Mouse (Mus musculus) embryonic facial prominence, embryonic 10.5 days (tissue): ENCODE data around the gene Actr2. TPM values are rescaled to one million over a fixed set of nuclear protein-coding genes. Genes with fewer than 3 reads are reported as not detected.
"Not testable (repeated sequence)": the region's sequence is repeated elsewhere in the genome, so short reads cannot be mapped to it uniquely, and the experiment has no call there.

ENCODE experiments used
- DNase-seq: peaks from one replicate; pipeline ENCODE4 v3.0.0-alpha.2; 2017; ENCODE audit warnings: low spot score
- H3K27ac ChIP-seq: fragments of 300-500 bp; sonication (generic); replicated peaks from 2 replicates; pipeline ENCODE4 v1.5.1; 2016; ENCODE audit warnings: mild to moderate bottlenecking
- H3K27me3 ChIP-seq: fragments of 300-500 bp; sonication (generic); replicated peaks from 2 replicates; pipeline ENCODE4 v1.6.1; 2016; ENCODE audit warnings: low read depth, mild to moderate bottlenecking; ENCODE audit not compliant: poor library complexity, severe bottlenecking
- H3K36me3 ChIP-seq: fragments of 300-500 bp; sonication (generic); replicated peaks from 2 replicates; pipeline ENCODE4 v1.6.1; 2016; ENCODE audit warnings: mild to moderate bottlenecking, moderate library complexity
- H3K4me1 ChIP-seq: fragments of 300-500 bp; sonication (generic); 2 replicates; pipeline ENCODE4 v1.6.1; 2016
- H3K4me3 ChIP-seq: fragments of 300-500 bp; sonication (generic); 2 replicates; pipeline ENCODE4 v1.5.1; 2016; ENCODE audit warnings: mild to moderate bottlenecking, moderate library complexity
- H3K9me3 ChIP-seq: fragments of 300-500 bp; sonication (generic); 2 replicates; pipeline ENCODE4 v1.6.1; 2016; ENCODE audit warnings: mild to moderate bottlenecking
- WGBS: fragments of 180-500 bp; shearing (Covaris S2); methylation state at CpG from one replicate; pipeline ENCODE4 v1.1.7; 2016; 5-methylcytosine and 5-hydroxymethylcytosine counted together
- polyA plus RNA-seq: library from polyadenylated mRNA; unstranded; fragments of >200 nt; fragmentation: Nextera tagmentation; extraction: Ambion mirVana; gene quantifications from 2 replicates; pipeline ENCODE4 v1.2.1, GENCODE M21; 2016

Actr2 gene
- polyA plus RNA-seq, 1 experiment from 2014 or later, result 111 TPM

- 93% methylated on average over 4 of the region's 4 CpGs for WGBS
- no peak for DNase-seq
- Histone ChIP-seq H3K9me3 (no peaks in the 10 kb centered on the region), H3K4me1 (peaks cover 9% of the 10 kb centered on the region), H3K27ac (no peak overlapping the region), H3K4me3 (no peak overlapping the region), H3K36me3 (peaks cover 27% of the 10 kb centered on the region), H3K27me3 (no peaks in the 10 kb centered on the region)
These were observed 5.0 kb downstream of the Actr2 start for GRCm38 (mm10) chr11:20107683-20108082.

DNA sequence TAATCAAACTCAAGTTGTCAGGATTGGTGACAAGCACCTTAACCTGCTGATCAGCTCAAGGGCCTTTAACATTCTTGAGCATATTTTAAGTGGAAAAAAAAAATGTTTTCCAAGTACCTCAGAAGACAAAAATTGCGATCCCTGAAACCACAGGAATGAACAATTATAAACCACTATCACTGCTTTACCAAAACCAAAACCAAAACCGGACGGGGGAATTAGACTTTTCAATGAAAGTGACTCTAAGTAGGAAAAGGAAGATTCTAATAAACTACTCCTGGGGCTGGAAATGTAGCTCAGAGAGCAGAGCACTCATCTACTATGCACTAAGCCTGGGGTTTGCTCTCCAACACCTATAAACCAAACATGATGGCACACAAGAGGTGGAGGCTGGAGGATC, 5.8 kb downstream of the Actr2 start:
- 95% methylated on average over 3 of the region's 3 CpGs for WGBS

GRCm38 (mm10) chr11:20103949-20104348, 8.8 kb downstream of the Actr2 start:
- DNase-seq, result no peak
- WGBS, result 97% methylated on average over 2 of the region's 2 CpGs
- H3K4me1 ChIP-seq, result no peaks in the 10 kb centered on the region
- H3K4me3 ChIP-seq, result no peak overlapping the region
- H3K9me3 ChIP-seq, result no peaks in the 10 kb centered on the region
- no peaks in the 10 kb centered on the region for H3K27me3 ChIP-seq
- no peak overlapping the region for H3K27ac ChIP-seq
- peaks cover 47% of the 10 kb centered on the region for H3K36me3 ChIP-seq

More for the DNA sequence above, 5.8 kb downstream of the Actr2 start:
- Histone ChIP-seq H3K4me3 (no peak overlapping the region), H3K36me3 (peaks cover 30% of the 10 kb centered on the region), H3K27ac (no peak overlapping the region), H3K27me3 (no peaks in the 10 kb centered on the region), H3K9me3 (no peaks in the 10 kb centered on the region), H3K4me1 (peaks cover 9% of the 10 kb centered on the region)
- DNase-seq, result no peak

GRCm38 (mm10) chr11:20086306-20086705, 26.4 kb downstream of the Actr2 start:
- DNase-seq, result no peak
- no peak overlapping the region for H3K27ac ChIP-seq
- H3K4me3 ChIP-seq, result no peak overlapping the region
- no peaks in the 10 kb centered on the region for H3K27me3 ChIP-seq
- H3K9me3 ChIP-seq, result no peaks in the 10 kb centered on the region
- peaks cover 81% of the 10 kb centered on the region for H3K36me3 ChIP-seq
- no peaks in the 10 kb centered on the region for H3K4me1 ChIP-seq

- no peaks in the 10 kb centered on the region for H3K9me3 ChIP-seq
- no peak overlapping the region for H3K27ac ChIP-seq
- 90% methylated on average over 2 of the region's 2 CpGs for WGBS
- H3K36me3 ChIP-seq, result peaks cover 81% of the 10 kb centered on the region
- no peak for DNase-seq
- no peaks in the 10 kb centered on the region for H3K27me3 ChIP-seq
- H3K4me3 ChIP-seq, result no peak overlapping the region
- H3K4me1 ChIP-seq, result no peaks in the 10 kb centered on the region
These were observed 27.1 kb downstream of the Actr2 start for GRCm38 (mm10) chr11:20085635-20086034.

DNA sequence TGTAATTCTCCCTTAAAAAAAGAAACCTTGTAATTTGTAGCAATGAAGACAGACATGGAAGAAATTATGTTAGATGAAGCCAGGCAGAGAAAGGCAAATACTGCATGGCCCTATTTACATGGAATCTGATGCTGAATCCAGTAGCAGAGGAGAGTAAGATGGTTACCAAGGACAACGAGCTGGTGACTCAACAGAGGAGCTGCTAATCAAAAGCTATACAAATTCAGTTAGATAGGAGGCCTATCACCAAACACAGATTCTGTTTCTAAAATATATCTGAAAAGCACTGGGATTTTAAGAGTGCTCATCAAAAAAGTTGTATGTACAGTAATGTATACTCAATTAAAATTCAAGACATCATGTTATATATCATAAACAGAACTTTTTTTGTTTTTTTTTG, 37.3 kb downstream of the Actr2 start:
- Histone ChIP-seq H3K4me1 (no peaks in the 10 kb centered on the region), H3K27ac (no peak overlapping the region), H3K27me3 (no peaks in the 10 kb centered on the region), H3K4me3 (no peak overlapping the region), H3K36me3 (peaks cover 88% of the 10 kb centered on the region), H3K9me3 (no peaks in the 10 kb centered on the region)
- no peak for DNase-seq
- whole genome bisulfite sequencing, result 88% methylated on average over 1 of the region's 1 CpGs

DNA sequence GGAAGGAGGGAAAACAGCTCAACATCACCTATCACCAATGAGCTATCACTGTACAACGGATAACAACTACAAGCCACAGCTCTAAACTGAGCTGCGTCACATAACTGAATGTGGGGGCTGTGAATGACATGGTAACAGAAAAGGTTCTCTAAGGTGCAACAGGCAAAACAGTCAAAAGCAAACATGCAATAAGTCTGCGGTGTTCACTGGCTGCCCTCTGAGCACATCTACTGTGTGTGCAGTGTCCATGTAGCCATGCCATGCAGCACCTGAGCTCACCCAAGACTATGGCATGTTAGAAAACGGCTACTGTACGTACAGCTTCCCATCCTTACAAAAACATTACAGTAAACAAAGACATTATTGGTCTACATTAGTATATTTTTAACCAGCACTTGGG, 39.9 kb downstream of the Actr2 start:
- Histone ChIP-seq H3K4me1 (no peaks in the 10 kb centered on the region), H3K9me3 (no peaks in the 10 kb centered on the region), H3K36me3 (peaks cover 88% of the 10 kb centered on the region), H3K27me3 (no peaks in the 10 kb centered on the region), H3K4me3 (no peak overlapping the region), H3K27ac (no peak overlapping the region)
- whole genome bisulfite sequencing, result 96% methylated on average over 5 of the region's 5 CpGs
- DNase-seq, result no peak

GRCm38 (mm10) chr11:20072174-20072573, 40.5 kb downstream of the Actr2 start:
- no peak for DNase-seq
- Histone ChIP-seq H3K36me3 (peaks cover 88% of the 10 kb centered on the region), H3K9me3 (no peaks in the 10 kb centered on the region), H3K4me1 (no peaks in the 10 kb centered on the region), H3K27ac (no peak overlapping the region), H3K27me3 (no peaks in the 10 kb centered on the region), H3K4me3 (no peak overlapping the region)
- WGBS, result 87% methylated on average over 3 of the region's 3 CpGs

DNA sequence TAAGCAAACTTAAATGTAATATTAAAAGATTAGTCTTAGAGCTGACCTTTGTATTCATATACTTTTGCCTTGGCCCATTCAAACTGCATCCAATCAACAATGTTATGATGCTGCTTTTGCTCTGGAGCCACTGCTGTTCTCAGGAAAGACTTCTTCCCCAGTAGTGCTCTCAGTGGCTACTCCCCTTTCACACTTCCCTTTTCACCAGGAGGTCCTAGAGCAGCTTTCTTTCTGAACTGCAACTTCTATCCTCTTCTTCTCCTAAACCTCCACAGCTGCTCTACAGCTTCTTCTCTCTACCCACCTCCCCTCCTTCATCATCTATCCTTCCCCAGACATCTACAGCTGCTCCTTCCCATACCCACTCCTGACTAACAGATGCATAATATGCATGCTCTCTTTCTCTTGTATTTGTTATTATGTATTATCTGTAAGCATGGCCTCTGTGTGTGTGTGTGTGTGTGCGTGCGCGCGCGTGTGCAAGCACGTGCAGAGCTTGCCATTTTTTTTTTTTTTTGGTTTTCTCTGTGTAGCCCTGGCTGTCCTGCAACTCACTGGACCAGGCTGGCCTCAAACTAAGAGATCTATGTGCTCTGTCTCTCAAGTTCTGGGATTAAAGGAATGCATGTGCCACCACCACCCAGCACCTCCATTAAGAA, 44.2 kb downstream of the Actr2 start:
- Histone ChIP-seq H3K4me3 (no peak overlapping the region), H3K27ac (no peak overlapping the region), H3K36me3 (peaks cover 92% of the 10 kb centered on the region), H3K4me1 (no peaks in the 10 kb centered on the region), H3K9me3 (no peaks in the 10 kb centered on the region), H3K27me3 (no peaks in the 10 kb centered on the region)
- no peak for DNase-seq
- 98% methylated on average over 6 of the region's 6 CpGs for WGBS

DNA sequence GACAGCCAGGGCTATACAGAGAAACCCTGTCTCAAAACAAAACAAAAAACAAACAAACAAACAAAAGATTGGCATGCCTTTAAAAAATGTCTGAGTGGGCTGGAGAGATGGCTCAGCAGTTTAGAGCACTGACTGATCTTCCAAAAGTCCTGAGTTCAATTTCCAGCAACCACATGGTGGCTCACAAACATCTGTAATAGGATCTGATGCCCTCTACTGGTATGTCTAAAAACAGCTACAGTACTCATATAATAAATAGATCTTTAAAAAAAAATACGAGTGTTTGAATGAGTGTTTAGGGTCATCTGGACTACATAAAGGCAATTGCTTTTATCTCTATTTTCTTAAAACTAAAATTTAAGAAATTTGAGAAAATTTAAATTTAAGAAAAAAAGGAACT, 45.2 kb downstream of the Actr2 start:
- 84% methylated on average over 1 of the region's 1 CpGs for WGBS
- Histone ChIP-seq H3K36me3 (peaks cover 87% of the 10 kb centered on the region), H3K27me3 (no peaks in the 10 kb centered on the region), H3K9me3 (no peaks in the 10 kb centered on the region), H3K4me1 (no peaks in the 10 kb centered on the region), H3K27ac (no peak overlapping the region), H3K4me3 (no peak overlapping the region)
- no peak for DNase-seq

- DNase-seq, result no peak
- H3K27me3 ChIP-seq, result no peaks in the 10 kb centered on the region
- H3K36me3 ChIP-seq, result peaks cover 82% of the 10 kb centered on the region
- no peak overlapping the region for H3K4me3 ChIP-seq
- 93% methylated on average over 1 of the region's 1 CpGs for WGBS
- H3K4me1 ChIP-seq, result no peaks in the 10 kb centered on the region
- no peaks in the 10 kb centered on the region for H3K9me3 ChIP-seq
- H3K27ac ChIP-seq, result no peak overlapping the region
These were observed 46.6 kb downstream of the Actr2 start for GRCm38 (mm10) chr11:20066106-20066505.

DNA sequence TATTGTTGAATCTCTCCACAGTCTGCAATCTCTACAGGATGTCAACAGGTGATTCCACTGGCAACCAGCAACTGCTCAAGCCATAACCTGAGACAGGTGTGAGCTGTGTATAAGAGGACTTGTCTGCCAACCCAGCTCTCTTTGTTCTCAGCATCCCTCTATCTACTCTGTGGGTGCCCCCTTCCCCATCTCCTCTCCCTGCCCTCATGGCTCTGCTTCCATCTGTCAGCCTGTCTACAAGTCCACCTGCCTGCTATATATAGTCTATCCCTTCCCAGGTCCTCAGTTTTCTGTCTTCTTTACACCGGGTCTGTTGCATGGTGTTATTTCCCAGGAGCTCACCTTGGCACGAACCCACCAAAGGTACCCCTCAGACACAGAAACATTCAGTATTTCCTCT, 47.8 kb downstream of the Actr2 start:
- Histone ChIP-seq H3K4me1 (no peaks in the 10 kb centered on the region), H3K9me3 (no peaks in the 10 kb centered on the region), H3K4me3 (no peak overlapping the region), H3K36me3 (peaks cover 85% of the 10 kb centered on the region), H3K27ac (no peak overlapping the region), H3K27me3 (no peaks in the 10 kb centered on the region)
- no peak for DNase-seq
- 90% methylated on average over 2 of the region's 2 CpGs for WGBS

DNA sequence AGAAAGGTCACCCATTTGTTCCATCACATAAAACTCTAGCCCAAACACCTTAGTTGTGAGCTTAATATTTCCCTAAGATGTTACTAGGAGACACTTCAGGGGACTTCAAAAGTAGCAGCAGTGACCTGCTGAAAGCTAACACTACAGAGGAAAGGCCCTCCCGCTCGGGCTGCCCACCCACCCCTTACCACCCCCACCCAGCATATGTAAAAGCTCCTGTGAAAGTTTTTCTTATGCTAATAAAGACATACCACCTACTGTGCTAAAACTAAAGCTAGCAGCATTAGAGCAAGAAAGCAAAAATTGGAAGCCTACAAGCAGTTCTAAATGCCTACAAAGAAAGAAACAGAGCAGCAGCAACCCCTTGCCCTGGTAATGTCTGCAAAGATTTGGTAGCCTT, 48.6 kb downstream of the Actr2 start:
- H3K27me3 ChIP-seq, H3K9me3 ChIP-seq, H3K4me3 ChIP-seq, H3K4me1 ChIP-seq, H3K27ac ChIP-seq, DNase-seq: not testable (repeated sequence)
- peaks cover 85% of the 10 kb centered on the region for H3K36me3 ChIP-seq
- 54% methylated on average over 2 of the region's 2 CpGs for WGBS
